Mouse (Mus musculus): ENCODE data around the gene Opa3.

DNA sequence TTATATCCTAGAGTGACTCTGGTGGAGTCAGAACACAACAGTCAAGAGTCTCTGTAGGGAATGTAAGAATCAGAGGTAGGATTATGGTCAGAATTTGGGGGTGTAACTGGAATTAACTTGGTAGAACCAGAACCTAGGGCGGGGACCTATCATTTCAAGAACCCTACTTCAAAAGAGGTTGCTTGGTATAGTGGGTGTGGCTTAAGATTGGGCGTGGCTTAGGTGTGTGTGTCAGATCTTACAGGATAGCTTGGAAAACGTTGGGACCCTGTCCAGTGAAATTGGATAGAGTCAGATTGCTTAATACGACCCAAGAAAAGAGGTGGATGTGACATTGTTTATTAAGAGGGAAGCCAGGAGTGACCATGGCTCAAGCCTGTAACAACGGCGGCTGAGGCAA, 48.2 kb upstream of the Opa3 start:
- TF ChIP-seq CTCF (IDR thresholded peaks at IDR 0.05; ENCODE audit: low read depth) (no peak), EP300 (optimal IDR thresholded peaks at IDR 0.05) (no peak)
